Mouse (Mus musculus): Measurements from ENCODE around the gene Cdc42ep4. TPM values are rescaled to one million over a fixed set of nuclear protein-coding genes. Genes with fewer than 3 reads are reported as not detected.
A peak's percentile ranks its signal among the peaks of the same experiment; 100 is the strongest.

The Cdc42ep4 gene
- total RNA-seq, 1 experiment: 17.8 TPM

DNA sequence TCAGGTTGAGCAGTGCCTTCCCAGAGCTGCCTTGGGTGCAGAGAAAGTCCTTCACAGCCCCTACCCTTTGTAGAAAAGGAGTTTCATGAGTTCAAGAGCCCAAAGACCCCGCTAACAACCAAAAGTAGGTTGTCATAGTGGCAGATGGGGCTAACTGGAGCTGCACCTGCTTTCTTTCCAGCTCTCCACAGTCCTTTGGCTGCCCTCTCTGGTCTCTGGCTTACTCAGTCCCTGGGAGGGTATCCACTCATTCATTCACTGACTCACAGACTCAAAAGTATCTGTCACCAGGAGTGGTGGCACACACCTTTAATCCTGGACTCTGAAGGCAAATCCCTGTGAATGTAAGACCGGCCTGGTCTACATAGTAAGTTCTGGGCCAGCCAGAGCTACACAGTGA lies 35.5 kb downstream of the Cdc42ep4 start:
- no peak overlapping the region for H3K27ac ChIP-seq (ENCODE audit: insufficient read depth, low read depth, low read length, poor library complexity, severe bottlenecking)
- no peak for TF ChIP-seq ZC3H11A (IDR thresholded peaks at IDR 0.05; ENCODE audit: borderline replicate concordance, low read depth, low read length)
- no peak for TF ChIP-seq ZNF384 (IDR thresholded peaks at IDR 0.05; ENCODE audit: low read depth, low read length)
- no peak for TF ChIP-seq HCFC1 (IDR thresholded peaks at IDR 0.05; ENCODE audit: borderline replicate concordance, insufficient read depth, low read length)
- no peak for TF ChIP-seq CHD2 (IDR thresholded peaks at IDR 0.05; ENCODE audit: low read depth, low read length)
- no peak for TF ChIP-seq MAFK (IDR thresholded peaks at IDR 0.05; ENCODE audit: insufficient read depth, low read depth, low read length)
- DNase-seq (ENCODE audit: low read depth, low spot score): no peak
- in situ Hi-C loops (cut with MboI; ENCODE audit: low sequenced_read_pairs in 2 of 2, unreplicated experiment in 2 of 2): no loop called here
- H3K9me3 ChIP-seq (ENCODE audit: control insufficient read depth, insufficient read depth, low read depth, low read length): no peaks in the 10 kb centered on the region
- no peaks in the 10 kb centered on the region for H3K36me3 ChIP-seq (ENCODE audit: control insufficient read depth, insufficient read depth, low read length, poor library complexity, severe bottlenecking)
- H3K4me3 ChIP-seq (ENCODE audit: insufficient read depth in 1 of 2, low read depth in 1 of 2, low read length in 2 of 2, poor library complexity in 1 of 2, severe bottlenecking in 1 of 2): no peak overlapping the region
- no peak overlapping the region for H3K9ac ChIP-seq (ENCODE audit: insufficient read depth, low read depth, low read length, poor library complexity, severe bottlenecking)
- peaks cover 3 to 16% of the 10 kb centered on the region in 2 experiments; a peak in 3 of 4 replicates for H3K4me1 ChIP-seq (ENCODE audit: control insufficient read depth in 2 of 2, insufficient read depth in 2 of 2, low read length in 2 of 2, poor library complexity in 1 of 2)

DNA sequence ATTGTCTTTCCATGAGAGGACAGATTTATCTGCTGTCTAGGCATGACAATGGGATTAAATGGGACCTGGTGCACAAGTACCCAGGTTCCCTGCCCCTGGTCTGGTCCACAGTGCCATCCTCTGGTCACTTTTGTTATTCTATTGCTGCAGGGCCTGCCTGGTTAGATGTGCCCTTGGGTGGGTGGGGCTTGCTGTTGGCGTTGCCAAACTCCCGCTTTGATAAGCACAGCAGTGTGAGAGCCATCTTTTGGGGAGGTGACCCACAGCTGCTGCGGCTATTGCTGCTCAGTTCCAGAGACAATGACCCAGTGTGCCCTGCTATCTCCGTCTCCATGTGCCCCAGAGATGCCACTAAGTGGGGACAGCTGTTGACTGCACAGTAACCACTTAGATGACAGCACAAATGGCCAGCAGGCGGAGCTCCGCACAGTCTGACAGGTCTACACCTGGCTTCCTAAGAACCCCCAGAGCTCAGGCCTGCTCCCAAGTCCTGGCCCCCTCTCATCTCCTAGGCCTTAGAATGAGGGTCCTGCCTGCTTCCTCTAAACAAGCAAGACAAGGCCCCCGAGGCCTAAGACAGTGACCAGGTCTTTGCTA lies 36.5 kb downstream of the Cdc42ep4 start:
- in situ Hi-C loops (cut with MboI; ENCODE audit: low sequenced_read_pairs in 2 of 2, unreplicated experiment in 2 of 2): no loop called here
- Histone ChIP-seq H3K36me3 (ENCODE audit: control insufficient read depth, insufficient read depth, low read length, poor library complexity, severe bottlenecking) (no peaks in the 10 kb centered on the region), H3K9ac (ENCODE audit: insufficient read depth, low read depth, low read length, poor library complexity, severe bottlenecking) (no peak overlapping the region), H3K4me3 (ENCODE audit: insufficient read depth in 1 of 2, low read depth in 1 of 2, low read length in 2 of 2, poor library complexity in 1 of 2, severe bottlenecking in 1 of 2) (no peak overlapping the region), H3K9me3 (ENCODE audit: control insufficient read depth, insufficient read depth, low read depth, low read length) (no peaks in the 10 kb centered on the region), H3K27ac (ENCODE audit: insufficient read depth, low read depth, low read length, poor library complexity, severe bottlenecking) (no peak overlapping the region), H3K4me1 (ENCODE audit: control insufficient read depth in 2 of 2, insufficient read depth in 2 of 2, low read length in 2 of 2, poor library complexity in 1 of 2) (peaks cover 5 to 20% of the 10 kb centered on the region in 2 experiments; a peak in 3 of 4 replicates)
- no peak for DNase-seq (ENCODE audit: low read depth, low spot score)
- TF ChIP-seq MAFK (IDR thresholded peaks at IDR 0.05; ENCODE audit: insufficient read depth, low read depth, low read length): no peak
- no peak for TF ChIP-seq HCFC1 (IDR thresholded peaks at IDR 0.05; ENCODE audit: borderline replicate concordance, insufficient read depth, low read length)
- no peak for TF ChIP-seq ZC3H11A (IDR thresholded peaks at IDR 0.05; ENCODE audit: borderline replicate concordance, low read depth, low read length)
- TF ChIP-seq CHD2 (IDR thresholded peaks at IDR 0.05; ENCODE audit: low read depth, low read length): no peak
- TF ChIP-seq ZNF384 (IDR thresholded peaks at IDR 0.05; ENCODE audit: low read depth, low read length): no peak

DNA sequence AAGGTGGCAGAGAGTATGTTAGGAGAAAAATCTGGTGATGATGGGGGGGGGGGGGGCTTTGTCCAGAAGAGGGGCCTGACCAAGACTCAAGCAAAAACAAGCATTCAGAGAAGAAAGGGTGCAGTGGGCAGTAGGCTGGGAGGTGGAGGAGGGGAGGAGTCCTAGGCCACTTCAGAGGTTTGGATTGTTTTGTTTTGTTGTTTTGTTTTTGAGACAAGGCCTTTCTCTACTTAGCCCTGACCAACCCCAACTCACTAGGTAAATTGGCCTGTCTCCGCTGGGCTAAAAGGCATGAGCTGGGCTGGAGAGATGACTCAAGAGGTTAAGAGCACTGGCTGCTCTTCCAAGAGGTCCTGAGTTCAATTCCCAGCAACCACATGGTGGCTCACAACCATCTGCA lies 40.6 kb downstream of the Cdc42ep4 start:
- H3K4me3 ChIP-seq (ENCODE audit: insufficient read depth in 1 of 2, low read depth in 1 of 2, low read length in 2 of 2, poor library complexity in 1 of 2, severe bottlenecking in 1 of 2): peak overlapping the region in 1 of 2 experiments; percentile 50; a peak in 2 of 4 replicates
- in situ Hi-C loops (cut with MboI; ENCODE audit: low sequenced_read_pairs in 2 of 2, unreplicated experiment in 2 of 2): no loop called here
- H3K9ac ChIP-seq (ENCODE audit: insufficient read depth, low read depth, low read length, poor library complexity, severe bottlenecking): peak overlapping the region; percentile 67

DNA sequence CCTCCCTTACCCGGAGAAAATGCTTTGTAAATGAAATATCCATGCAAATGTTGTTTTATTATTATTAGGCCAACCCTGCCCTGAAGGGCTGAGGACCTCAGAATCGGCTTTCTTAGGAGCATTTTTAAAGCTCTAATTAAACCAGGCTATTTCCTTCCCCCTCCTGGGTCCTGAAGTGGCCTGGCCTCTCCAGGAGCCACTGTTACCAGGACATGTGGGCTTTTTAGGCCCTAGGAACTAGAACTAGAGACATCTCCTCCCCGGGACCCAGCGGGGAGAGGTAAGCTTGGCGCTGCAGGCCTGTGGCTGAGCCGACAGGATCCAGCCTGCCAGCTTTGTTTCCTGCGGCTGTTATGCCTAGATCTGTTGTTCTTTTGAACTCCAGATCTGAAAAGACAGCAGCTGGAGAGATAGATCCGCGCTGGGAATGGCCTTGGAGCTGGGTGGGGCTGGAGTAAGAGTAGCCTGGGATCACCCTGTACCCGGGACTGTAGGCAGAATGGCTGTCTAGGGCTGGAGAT lies 41.4 kb downstream of the Cdc42ep4 start:
- H3K36me3 ChIP-seq (ENCODE audit: control insufficient read depth, insufficient read depth, low read length, poor library complexity, severe bottlenecking): no peaks in the 10 kb centered on the region; the same call in 1 of the 2 replicates
- peak overlapping the region; percentile 67 for H3K9ac ChIP-seq (ENCODE audit: insufficient read depth, low read depth, low read length, poor library complexity, severe bottlenecking)
- no peaks in the 10 kb centered on the region for H3K9me3 ChIP-seq (ENCODE audit: control insufficient read depth, insufficient read depth, low read depth, low read length)
- peaks cover 5 to 23% of the 10 kb centered on the region in 2 experiments; a peak in 3 of 4 replicates for H3K4me1 ChIP-seq (ENCODE audit: control insufficient read depth in 2 of 2, insufficient read depth in 2 of 2, low read length in 2 of 2, poor library complexity in 1 of 2)
- peak; percentile 88 for DNase-seq (ENCODE audit: low read depth, low spot score)
- TF ChIP-seq MAFK (IDR thresholded peaks at IDR 0.05; ENCODE audit: insufficient read depth, low read depth, low read length) (no peak), ZNF384 (IDR thresholded peaks at IDR 0.05; ENCODE audit: low read depth, low read length) (no peak), ZC3H11A (IDR thresholded peaks at IDR 0.05; ENCODE audit: borderline replicate concordance, low read depth, low read length) (no peak)
- in situ Hi-C loops (cut with MboI; ENCODE audit: low sequenced_read_pairs in 2 of 2, unreplicated experiment in 2 of 2): no loop called here
- H3K27ac ChIP-seq (ENCODE audit: insufficient read depth, low read depth, low read length, poor library complexity, severe bottlenecking): peak overlapping the region; percentile 99
- H3K4me3 ChIP-seq (ENCODE audit: insufficient read depth in 1 of 2, low read depth in 1 of 2, low read length in 2 of 2, poor library complexity in 1 of 2, severe bottlenecking in 1 of 2): peak overlapping the region; percentile 20 to 50

More for the DNA sequence above, 40.6 kb downstream of the Cdc42ep4 start:
- Histone ChIP-seq H3K27ac (ENCODE audit: insufficient read depth, low read depth, low read length, poor library complexity, severe bottlenecking) (peak overlapping the region; percentile 99), H3K4me1 (ENCODE audit: control insufficient read depth in 2 of 2, insufficient read depth in 2 of 2, low read length in 2 of 2, poor library complexity in 1 of 2) (peaks cover 5 to 23% of the 10 kb centered on the region in 2 experiments; a peak in 3 of 4 replicates), H3K36me3 (ENCODE audit: control insufficient read depth, insufficient read depth, low read length, poor library complexity, severe bottlenecking) (no peaks in the 10 kb centered on the region; the same call in 1 of the 2 replicates), H3K9me3 (ENCODE audit: control insufficient read depth, insufficient read depth, low read depth, low read length) (no peaks in the 10 kb centered on the region)
- DNase-seq (ENCODE audit: low read depth, low spot score): no peak
- TF ChIP-seq CHD2 (IDR thresholded peaks at IDR 0.05; ENCODE audit: low read depth, low read length) (no peak), MAFK (IDR thresholded peaks at IDR 0.05; ENCODE audit: insufficient read depth, low read depth, low read length) (no peak), HCFC1 (IDR thresholded peaks at IDR 0.05; ENCODE audit: borderline replicate concordance, insufficient read depth, low read length) (no peak), ZC3H11A (IDR thresholded peaks at IDR 0.05; ENCODE audit: borderline replicate concordance, low read depth, low read length) (no peak), ZNF384 (IDR thresholded peaks at IDR 0.05; ENCODE audit: low read depth, low read length) (no peak)
